Mouse (Mus musculus): ENCODE results near the gene Slc39a8. TPM values are rescaled to one million over a fixed set of nuclear protein-coding genes. Genes with fewer than 3 reads are reported as not detected.
A peak's percentile ranks its signal among the peaks of the same experiment; 100 is the strongest.

Gene Slc39a8
- polyA plus RNA-seq, 1 experiment, result 20.6 TPM

GRCm38 (mm10) chr3:135817124-135817523, 8.0 kb upstream of the Slc39a8 start:
- Histone ChIP-seq H3K27me3 (replicated peaks; ENCODE audit: control insufficient read depth, insufficient read depth, low read length) (no peaks in the 10 kb centered on the region), H3K4me3 (ENCODE audit: insufficient read depth, low read depth, low read length) (no peak overlapping the region), H3K36me3 (ENCODE audit: control insufficient read depth, insufficient read depth, low read length) (no peaks in the 10 kb centered on the region), H3K4me1 (ENCODE audit: control insufficient read depth, insufficient read depth, low read length) (peaks cover 5% of the 10 kb centered on the region; the same call in 1 of the 2 replicates), H3K27ac (ENCODE audit: insufficient read depth, low read depth, low read length) (no peak overlapping the region)
- 33% methylated on average over 1 of the region's 1 CpGs for WGBS
- DNase-seq, result no peak
- TF ChIP-seq POLR2A (IDR thresholded peaks at IDR 0.05; ENCODE audit: low read depth, low read length) (no peak), CTCF (conservative IDR thresholded peaks at IDR 0.05; ENCODE audit: insufficient read depth, insufficient read length, low read depth, low read length) (no peak)

- TF ChIP-seq POLR2A (IDR thresholded peaks at IDR 0.05; ENCODE audit: low read depth, low read length), result no peak
- TF ChIP-seq CTCF (conservative IDR thresholded peaks at IDR 0.05; ENCODE audit: insufficient read depth, insufficient read length, low read depth, low read length), result no peak
- H3K27ac ChIP-seq (ENCODE audit: insufficient read depth, low read depth, low read length), result no peak overlapping the region; the same call in 1 of the 2 replicates
- no peaks in the 10 kb centered on the region for H3K27me3 ChIP-seq (replicated peaks; ENCODE audit: control insufficient read depth, insufficient read depth, low read length)
- no peak overlapping the region for H3K4me3 ChIP-seq (ENCODE audit: insufficient read depth, low read depth, low read length)
- DNase-seq, result peak; percentile 45
- H3K4me1 ChIP-seq (ENCODE audit: control insufficient read depth, insufficient read depth, low read length), result peaks cover 8% of the 10 kb centered on the region; the same call in 1 of the 2 replicates
- no peaks in the 10 kb centered on the region for H3K36me3 ChIP-seq (ENCODE audit: control insufficient read depth, insufficient read depth, low read length)
- WGBS, result 33% methylated on average over 3 of the region's 4 CpGs
Measured at GRCm38 (mm10) chr3:135824436-135824835, 643 bp upstream of the Slc39a8 start.

- peaks cover 8% of the 10 kb centered on the region; the same call in 1 of the 2 replicates for H3K4me1 ChIP-seq (ENCODE audit: control insufficient read depth, insufficient read depth, low read length)
- TF ChIP-seq CTCF (conservative IDR thresholded peaks at IDR 0.05; ENCODE audit: insufficient read depth, insufficient read length, low read depth, low read length) (0 out of 2 replicates have a peak, but pooled peaks have one; percentile 10), POLR2A (IDR thresholded peaks at IDR 0.05; ENCODE audit: low read depth, low read length) (no peak)
- no peaks in the 10 kb centered on the region for H3K27me3 ChIP-seq (replicated peaks; ENCODE audit: control insufficient read depth, insufficient read depth, low read length)
- peak overlapping the region; percentile 48 for H3K4me3 ChIP-seq (ENCODE audit: insufficient read depth, low read depth, low read length)
- peak overlapping the region; percentile 6; the same call in 1 of the 2 replicates for H3K27ac ChIP-seq (ENCODE audit: insufficient read depth, low read depth, low read length)
- H3K36me3 ChIP-seq (ENCODE audit: control insufficient read depth, insufficient read depth, low read length), result no peaks in the 10 kb centered on the region
- DNase-seq, result peak; percentile 65
- under 1% methylated on average over 57 of the region's 57 CpGs for WGBS
Measured at GRCm38 (mm10) chr3:135825754-135826683, 940 bp downstream of the Slc39a8 start.

- no peaks in the 10 kb centered on the region for H3K36me3 ChIP-seq (ENCODE audit: control insufficient read depth, insufficient read depth, low read length)
- H3K4me1 ChIP-seq (ENCODE audit: control insufficient read depth, insufficient read depth, low read length), result peaks cover 6% of the 10 kb centered on the region; the same call in 1 of the 2 replicates
- no peaks in the 10 kb centered on the region for H3K27me3 ChIP-seq (replicated peaks; ENCODE audit: control insufficient read depth, insufficient read depth, low read length)
- DNase-seq, result no peak
- no peak overlapping the region for H3K27ac ChIP-seq (ENCODE audit: insufficient read depth, low read depth, low read length)
- TF ChIP-seq CTCF (conservative IDR thresholded peaks at IDR 0.05; ENCODE audit: insufficient read depth, insufficient read length, low read depth, low read length) (no peak), POLR2A (IDR thresholded peaks at IDR 0.05; ENCODE audit: low read depth, low read length) (no peak)
- peak overlapping the region; percentile 48 for H3K4me3 ChIP-seq (ENCODE audit: insufficient read depth, low read depth, low read length)
- WGBS, result 31% methylated on average over 12 of the region's 12 CpGs
Measured at GRCm38 (mm10) chr3:135826684-135827249, 1.7 kb downstream of the Slc39a8 start.

- TF ChIP-seq CTCF (conservative IDR thresholded peaks at IDR 0.05; ENCODE audit: insufficient read depth, insufficient read length, low read depth, low read length) (no peak), POLR2A (IDR thresholded peaks at IDR 0.05; ENCODE audit: low read depth, low read length) (no peak)
- H3K27me3 ChIP-seq (replicated peaks; ENCODE audit: control insufficient read depth, insufficient read depth, low read length), result no peaks in the 10 kb centered on the region
- H3K4me3 ChIP-seq (ENCODE audit: insufficient read depth, low read depth, low read length), result no peak overlapping the region
- 71% methylated on average over 1 of the region's 1 CpGs for WGBS
- peaks cover 2% of the 10 kb centered on the region; the same call in 1 of the 2 replicates for H3K4me1 ChIP-seq (ENCODE audit: control insufficient read depth, insufficient read depth, low read length)
- no peak for DNase-seq
- no peaks in the 10 kb centered on the region for H3K36me3 ChIP-seq (ENCODE audit: control insufficient read depth, insufficient read depth, low read length)
- no peak overlapping the region for H3K27ac ChIP-seq (ENCODE audit: insufficient read depth, low read depth, low read length)
Measured at GRCm38 (mm10) chr3:135828000-135828399, 2.9 kb downstream of the Slc39a8 start.

- DNase-seq, result no peak
- 0 out of 2 replicates have a peak, but pooled peaks cover 2% of the 10 kb centered on the region for H3K4me1 ChIP-seq (ENCODE audit: control insufficient read depth, insufficient read depth, low read length)
- H3K36me3 ChIP-seq (ENCODE audit: control insufficient read depth, insufficient read depth, low read length), result no peaks in the 10 kb centered on the region
- no peak for TF ChIP-seq CTCF (conservative IDR thresholded peaks at IDR 0.05; ENCODE audit: insufficient read depth, insufficient read length, low read depth, low read length)
- TF ChIP-seq POLR2A (IDR thresholded peaks at IDR 0.05; ENCODE audit: low read depth, low read length), result no peak
- no peak overlapping the region for H3K4me3 ChIP-seq (ENCODE audit: insufficient read depth, low read depth, low read length)
- H3K27me3 ChIP-seq (replicated peaks; ENCODE audit: control insufficient read depth, insufficient read depth, low read length), result no peaks in the 10 kb centered on the region
- H3K27ac ChIP-seq (ENCODE audit: insufficient read depth, low read depth, low read length), result no peak overlapping the region
- WGBS, result 97% methylated on average over 2 of the region's 2 CpGs
Measured at GRCm38 (mm10) chr3:135832496-135832895, 7.4 kb downstream of the Slc39a8 start.

GRCm38 (mm10) chr3:135832907-135833306, 7.8 kb downstream of the Slc39a8 start:
- 83% methylated on average over 4 of the region's 4 CpGs for WGBS
- Histone ChIP-seq H3K27ac (ENCODE audit: insufficient read depth, low read depth, low read length) (no peak overlapping the region), H3K27me3 (replicated peaks; ENCODE audit: control insufficient read depth, insufficient read depth, low read length) (no peaks in the 10 kb centered on the region), H3K4me1 (ENCODE audit: control insufficient read depth, insufficient read depth, low read length) (0 out of 2 replicates have a peak, but pooled peaks cover 2% of the 10 kb centered on the region), H3K36me3 (ENCODE audit: control insufficient read depth, insufficient read depth, low read length) (no peaks in the 10 kb centered on the region), H3K4me3 (ENCODE audit: insufficient read depth, low read depth, low read length) (no peak overlapping the region)
- DNase-seq, result no peak
- TF ChIP-seq POLR2A (IDR thresholded peaks at IDR 0.05; ENCODE audit: low read depth, low read length) (no peak), CTCF (conservative IDR thresholded peaks at IDR 0.05; ENCODE audit: insufficient read depth, insufficient read length, low read depth, low read length) (no peak)
